Mouse (Mus musculus) kidney, postnatal 36 days (tissue): ENCODE measurements at regions not wholly inside any gene's neighbourhood (a gene's known extent, or its start where the extent isn't known, plus 50 kb on each side); places are given as distances from the start of the nearest gene placed in this dataset.

Experiments
- DNase-seq, 2 experiments: peaks; one replicate each; pipeline ENCODE4 v3.0.0; 2021 to 2022; ENCODE audit warnings: mixed read lengths in 2 of 2

DNA sequence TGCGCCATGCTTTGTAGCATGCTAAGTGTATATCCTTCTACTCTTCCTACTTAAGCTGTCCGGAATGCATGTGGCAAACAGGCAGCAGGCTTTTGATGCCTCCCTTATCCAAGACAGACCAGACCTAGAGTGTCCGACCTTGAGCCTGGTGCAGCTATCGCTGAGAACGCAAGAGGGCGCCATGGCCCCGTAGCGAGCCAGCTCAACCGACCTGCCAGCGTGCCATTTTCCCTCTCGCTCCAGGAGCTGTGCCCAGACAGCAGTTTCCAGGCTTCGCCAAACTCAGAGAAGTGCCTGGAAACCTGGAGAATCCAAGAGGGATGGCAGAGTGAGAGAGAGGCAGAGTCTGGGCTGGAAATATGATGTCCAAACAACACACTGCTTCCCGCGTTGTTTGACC lies 155.8 kb upstream of the Gm12830 start:
- DNase-seq, result peak; percentile 83 to 90

DNA sequence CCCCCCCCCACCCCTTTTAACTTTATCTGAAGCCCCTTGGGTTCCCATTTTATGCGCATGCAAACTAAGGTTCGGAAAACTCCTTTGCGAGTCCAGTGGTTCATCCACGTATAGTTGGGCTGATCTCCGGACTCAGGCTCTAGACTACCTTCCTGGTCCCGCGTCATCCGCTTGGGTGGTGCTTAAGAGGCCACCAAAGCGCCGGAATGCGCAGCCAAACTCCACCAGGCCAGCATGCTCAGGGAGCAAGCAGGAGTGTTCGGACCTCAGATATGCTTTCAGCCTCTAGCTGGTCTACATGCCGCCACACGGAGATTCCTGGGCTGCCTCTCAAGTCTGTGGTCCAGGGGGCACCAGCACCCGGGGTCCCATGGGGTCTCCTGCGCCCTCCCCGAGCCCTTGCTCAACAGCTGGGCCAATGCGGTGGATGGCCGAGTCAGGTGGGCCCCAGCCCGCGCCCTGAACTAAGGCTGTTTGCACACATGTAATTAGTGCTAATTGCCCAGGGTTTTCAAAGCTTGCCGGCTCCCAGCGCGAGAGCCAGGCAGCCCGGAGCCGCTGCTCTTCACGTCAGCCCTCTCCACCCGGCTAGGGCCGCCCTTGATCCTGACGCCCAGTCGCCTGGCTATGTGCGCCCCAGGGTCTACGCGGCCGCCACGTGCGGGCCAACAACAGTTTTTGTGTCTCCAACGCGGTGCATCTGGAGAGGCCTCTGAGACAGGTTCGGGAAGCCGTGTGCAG lies 155.1 kb upstream of the Gm12830 start:
- DNase-seq, result peak in 1 of 2 experiments; percentile 21

DNA sequence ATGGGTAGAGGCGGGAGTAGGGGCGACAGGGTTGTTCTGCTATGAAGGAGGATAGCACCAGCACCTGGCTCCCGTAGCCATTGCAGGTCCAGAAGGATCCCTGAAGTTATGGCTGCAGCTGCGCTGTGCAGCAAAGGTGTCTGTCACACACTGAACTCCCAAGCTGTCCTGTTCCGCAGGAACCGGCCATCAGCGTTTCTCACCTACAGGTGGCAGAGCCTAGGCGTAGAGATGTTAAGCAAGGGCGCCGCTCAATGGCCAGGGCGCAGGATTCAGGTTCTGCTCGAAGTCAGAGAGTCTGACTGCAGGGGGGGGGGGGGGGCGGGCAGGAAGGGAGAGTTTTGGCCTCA lies 154.6 kb upstream of the Gm12830 start:
- DNase-seq, result no peak

DNA sequence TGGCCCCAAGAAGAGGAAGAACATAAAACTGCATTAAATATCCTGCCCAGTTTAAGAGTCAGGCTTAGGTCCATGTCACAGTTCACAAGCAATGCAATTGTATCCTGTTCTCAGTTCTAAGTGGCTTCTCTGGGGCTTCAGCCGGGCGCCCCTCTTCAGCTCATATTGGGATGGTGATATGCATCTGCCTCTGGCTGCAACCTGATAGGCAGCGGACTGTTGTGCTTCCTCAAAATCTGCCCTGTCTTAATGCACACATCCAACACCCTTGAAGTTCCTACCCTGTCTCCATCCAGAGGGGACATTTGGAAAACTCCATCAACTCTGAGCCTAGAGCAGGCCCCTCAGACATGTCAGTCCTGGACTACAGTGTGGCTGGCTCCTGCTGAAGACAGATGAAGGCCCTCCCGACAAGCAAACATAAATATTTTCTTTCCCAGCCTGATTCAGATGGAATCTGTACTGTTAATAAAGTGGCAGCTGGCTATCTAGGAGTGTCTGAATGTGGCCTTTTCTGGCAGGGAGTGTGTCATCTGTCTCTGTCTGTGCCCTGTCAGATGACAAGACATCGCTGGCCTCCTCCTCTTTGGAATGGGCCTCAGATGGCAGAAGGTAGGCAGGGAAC lies 149.3 kb upstream of the Gm12830 start:
- DNase-seq, result peak in 1 of 2 experiments; percentile 11

DNA sequence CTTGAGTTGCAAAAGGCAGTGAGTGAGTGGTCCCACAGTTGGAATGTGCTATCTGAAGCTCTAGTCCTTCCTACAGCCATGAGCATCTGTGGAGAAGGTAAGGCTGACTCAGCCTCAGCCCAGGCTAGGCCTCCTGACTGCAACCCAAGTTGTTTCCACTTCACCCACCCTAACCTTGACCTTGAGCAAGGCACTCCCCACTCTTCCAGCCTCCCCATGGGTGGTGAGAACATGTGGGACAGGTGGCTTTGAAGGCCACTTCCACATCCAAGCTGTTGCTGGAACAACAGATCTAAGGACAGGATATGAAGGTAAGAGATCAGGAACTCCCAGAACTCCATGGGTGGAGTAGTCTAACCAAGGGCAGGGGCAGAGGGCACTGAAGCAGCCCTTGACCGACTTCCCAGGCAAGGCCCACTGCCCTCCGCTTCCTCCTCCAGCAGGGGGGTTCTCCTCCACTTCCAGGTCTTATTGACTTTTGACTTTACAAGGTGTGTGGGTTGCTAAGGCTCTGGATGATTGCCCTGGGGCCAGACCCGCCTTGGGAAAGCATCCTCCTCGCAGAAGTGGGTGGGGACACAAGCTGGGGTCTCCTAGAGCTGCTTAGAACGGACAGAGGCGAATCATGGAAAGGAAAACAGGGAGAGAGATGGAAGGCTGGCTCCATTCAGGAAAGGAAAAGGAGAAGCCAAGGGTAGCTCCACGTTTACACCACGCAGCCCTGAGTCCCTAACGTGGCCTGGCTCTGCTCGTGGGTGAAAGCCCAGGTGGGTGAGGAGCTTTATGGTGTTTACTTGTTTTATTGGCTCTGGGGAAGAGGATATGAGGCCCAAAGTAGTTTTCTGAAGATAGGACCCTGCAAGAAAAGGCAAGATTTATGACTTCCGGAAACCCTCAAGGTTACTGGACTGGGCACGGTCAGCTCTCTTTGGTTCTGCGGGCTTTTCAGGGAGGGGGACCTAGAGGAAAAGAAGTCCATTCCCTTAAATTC lies 144.3 kb upstream of the Gm12830 start:
- DNase-seq, result no peak

DNA sequence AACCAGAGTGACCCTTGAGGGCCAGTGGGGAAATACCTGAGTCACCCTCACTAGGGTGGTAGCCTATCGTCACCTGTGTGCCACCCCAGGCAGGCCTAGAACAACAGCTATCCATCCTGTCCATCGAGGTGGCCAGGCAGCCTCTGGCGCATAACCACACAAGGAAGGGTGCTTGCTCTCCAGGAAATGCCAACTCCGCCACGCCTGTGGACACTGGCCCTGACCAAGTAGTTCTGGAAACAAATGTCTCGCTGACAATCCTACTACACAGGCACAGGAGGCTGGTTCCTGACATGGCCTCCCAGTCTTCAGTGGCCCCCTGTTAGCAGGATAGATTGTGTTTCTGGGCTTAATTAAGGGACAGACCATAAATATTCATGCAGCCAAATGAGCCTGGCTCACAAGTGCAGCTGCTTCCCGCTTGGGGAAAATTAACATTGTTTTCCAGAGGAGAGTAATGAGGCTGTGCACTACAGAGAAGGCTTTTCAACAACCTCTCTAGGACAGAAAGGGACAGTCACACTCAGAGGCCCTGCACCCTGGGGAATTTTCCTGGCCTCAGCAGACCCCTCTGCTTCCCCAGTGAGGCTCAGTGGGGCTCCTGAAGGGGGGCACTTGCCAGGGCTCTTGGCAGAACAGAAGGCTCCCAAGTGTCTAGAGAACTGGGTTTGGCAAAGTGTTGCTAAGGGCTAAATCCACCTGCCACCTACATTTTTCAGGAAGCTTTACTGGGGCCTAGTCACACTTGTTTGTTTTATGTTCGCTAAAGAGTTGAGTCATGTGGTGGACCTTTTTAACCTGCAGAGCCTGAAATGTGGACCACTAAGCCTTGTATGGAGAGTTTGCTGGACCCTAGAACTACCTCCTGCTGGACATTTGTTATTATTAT lies 143.2 kb upstream of the Gm12830 start:
- no peak for DNase-seq

DNA sequence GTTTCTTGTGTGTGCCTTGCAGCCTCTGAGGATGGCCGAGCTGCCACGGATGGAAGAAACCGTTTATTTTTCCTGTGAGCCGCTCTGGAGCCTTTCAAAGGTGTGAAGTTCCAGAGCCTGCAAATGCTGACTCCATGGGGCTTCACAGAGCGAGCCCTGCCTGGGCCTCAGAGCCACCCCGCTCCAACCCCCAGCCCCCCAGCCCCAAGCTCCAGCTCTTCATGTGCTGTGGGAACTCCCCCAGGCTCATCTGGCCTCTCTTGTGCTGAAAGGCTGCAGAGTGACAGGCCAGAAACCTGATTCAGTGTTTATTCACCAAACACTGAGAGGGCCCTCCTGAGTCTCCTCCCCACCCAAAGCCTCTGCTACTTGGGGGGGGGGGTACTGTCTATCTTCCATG lies 141.2 kb upstream of the Gm12830 start:
- no peak for DNase-seq

DNA sequence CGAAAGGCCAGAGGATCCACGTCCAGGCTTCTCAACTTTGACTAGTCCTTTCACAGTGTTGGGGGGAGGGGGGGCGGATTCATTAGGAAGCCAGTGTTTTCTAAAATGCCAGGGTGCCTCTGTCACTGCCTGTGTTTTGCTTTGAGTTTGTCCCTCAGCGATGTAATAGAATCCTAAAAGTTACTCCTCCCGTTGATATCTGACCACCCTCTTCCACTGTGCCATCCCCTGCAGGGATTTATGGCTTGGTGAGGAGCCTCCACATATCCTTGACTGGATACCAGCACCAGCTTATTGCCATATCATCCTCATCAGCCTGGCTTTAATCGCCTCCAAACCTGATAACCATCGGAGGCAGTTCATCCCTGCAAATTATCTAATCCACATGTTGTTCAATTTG lies 138.6 kb upstream of the Gm12830 start:
- no peak for DNase-seq

DNA sequence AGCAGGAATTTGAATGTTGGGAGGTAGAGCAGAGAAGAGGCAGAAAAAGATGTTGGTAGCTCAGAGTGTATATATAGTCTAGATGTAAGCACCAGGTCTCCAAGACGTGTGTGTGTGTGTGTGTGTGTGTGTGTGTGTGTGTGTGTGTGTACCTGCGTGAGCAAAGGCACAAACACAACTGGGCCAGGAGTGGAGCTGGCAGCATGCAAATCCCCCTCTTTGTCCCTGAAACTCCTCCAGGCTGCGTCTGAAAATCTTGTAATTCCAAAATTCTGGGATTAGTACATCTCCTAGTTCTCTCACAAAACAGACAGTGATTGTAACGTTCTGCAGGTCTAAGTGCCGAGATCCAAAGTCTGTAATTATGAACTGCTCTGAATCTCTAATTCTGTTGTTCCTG lies 137.8 kb upstream of the Gm12830 start:
- no peak for DNase-seq

DNA sequence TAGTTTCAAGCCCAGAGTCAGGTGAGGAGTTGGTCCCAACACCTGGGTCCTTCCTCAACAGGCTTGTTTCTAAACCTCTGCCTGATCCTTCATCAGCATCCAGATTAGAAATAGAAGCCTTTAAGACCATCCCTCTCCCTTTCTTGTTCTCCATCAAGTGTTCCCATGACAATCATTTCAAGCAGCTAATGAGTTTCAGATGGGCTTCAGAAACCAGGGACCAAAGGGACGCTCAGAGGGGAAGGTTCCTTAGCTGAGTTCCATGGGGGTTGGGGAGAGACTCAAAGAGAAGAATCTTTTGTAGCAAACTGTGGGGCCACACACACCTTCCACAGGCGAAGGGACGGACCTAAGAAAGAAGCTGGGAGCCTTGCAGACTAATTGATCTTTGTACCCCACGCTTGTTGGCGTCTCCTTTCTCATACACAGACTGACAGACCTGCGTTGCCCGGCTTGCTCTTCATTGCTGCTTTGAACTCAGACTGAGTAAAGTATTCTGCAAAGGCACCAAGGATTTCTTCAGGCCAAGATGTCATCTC lies 136.6 kb upstream of the Gm12830 start:
- no peak for DNase-seq

DNA sequence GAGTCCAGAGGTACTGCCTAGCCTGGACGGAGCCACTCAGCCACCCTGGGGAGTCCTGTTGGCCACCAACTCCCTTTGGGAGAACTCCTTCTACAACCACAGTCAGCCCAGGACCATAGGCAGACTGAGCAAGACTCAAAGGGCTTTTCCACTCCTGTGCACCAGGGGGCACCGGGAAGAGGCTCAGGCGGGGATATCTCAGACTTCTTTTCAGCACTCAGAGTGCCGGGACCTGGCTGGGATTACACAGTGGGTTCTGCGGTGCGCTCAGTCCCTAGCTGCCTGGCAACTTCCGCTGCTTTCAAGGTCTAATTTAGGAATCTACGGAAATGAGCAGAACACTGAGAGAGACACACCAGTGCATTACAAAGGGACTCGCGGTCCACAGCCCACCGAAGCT lies 136.1 kb upstream of the Gm12830 start:
- peak; percentile 27 to 61 for DNase-seq

DNA sequence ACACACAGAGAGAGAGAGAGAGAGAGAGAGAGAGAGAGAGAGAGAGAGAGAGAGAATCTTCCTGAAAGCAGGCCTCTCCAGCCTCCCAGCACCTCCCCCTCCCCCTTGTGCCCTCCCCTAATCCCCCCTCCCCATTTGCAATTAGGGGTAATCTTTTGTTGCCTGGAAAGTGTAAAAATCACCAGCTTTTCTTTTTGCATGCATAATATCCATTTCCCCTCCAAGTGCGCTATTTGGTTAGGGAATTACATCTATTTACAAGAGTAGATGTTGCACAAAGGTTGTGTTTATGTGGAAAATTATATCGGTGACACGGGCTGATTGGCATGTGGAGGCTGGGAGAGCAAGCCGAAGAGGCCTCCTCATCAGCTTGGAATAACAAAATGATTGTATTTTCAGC lies 135.4 kb upstream of the Gm12830 start:
- no peak for DNase-seq

DNA sequence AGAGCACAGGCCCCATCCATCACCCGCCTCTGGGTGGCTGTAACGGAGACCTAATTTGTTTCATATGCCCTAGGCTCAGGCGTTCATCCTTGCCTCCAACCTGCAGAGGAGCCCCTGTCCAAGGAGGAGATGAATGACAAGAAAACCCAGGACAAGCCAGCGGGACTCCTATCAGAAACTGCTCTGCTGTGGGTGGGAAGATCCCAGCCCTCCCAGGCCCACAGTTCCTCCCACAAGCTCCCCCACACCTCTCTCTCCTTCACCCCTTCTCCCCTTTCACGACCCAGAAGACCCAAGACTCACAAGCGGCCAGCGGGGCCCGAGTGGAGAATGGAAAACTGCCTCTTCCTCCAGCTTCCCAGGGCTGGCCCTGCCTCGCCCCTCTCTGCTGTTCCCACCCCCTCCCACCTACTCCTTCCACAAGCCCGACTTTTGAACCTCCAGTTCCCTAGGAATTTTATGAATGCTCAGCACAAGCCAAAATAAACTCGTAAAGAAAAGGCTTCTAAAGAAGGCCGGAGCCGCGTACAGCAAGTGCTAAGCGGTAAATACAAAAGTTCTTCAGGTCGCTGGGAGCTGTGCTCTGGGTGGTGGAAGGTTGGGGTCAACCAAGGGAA lies 133.1 kb upstream of the Gm12830 start:
- DNase-seq, result peak; percentile 41 to 68

DNA sequence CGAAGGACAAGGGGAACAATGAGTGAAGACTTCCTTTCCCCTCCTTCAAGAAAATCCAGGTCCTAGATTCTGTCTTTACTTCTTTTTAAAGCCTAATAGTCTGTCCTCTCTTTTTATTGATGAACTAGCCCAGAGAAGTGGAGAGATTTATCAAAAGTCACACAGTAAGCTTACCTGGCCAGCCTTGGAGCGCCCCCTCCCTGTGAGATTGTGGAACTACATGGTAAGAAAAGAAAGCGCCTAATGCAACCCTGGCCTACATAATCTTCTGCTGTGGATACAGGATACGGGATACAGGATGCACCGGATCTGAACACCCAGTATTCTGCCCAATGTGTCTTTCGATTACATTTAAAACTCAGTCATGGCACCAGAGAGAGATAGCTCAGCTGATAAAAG lies 132.6 kb upstream of the Gm12830 start:
- peak in 1 of 2 experiments; percentile 35 for DNase-seq

DNA sequence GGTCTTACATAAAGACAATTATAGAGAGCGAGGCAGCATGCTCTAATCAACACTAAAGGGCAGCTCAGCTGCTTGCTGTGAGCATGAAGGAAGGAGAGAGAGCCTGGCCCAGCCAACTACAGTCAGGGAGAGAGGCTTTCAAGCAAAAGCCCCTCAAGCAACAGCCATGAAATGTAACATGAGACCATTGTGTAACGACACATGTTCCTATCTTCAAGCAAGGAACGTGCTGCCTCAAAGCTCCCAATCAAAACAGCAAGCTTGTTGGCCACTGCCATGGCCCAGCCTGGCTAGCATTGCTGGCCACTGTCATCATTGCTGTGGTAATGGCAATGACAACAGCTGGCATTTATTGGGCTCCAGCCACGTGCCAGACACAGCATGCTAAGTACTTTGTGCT lies 115.9 kb upstream of the Gm12830 start:
- no peak for DNase-seq

DNA sequence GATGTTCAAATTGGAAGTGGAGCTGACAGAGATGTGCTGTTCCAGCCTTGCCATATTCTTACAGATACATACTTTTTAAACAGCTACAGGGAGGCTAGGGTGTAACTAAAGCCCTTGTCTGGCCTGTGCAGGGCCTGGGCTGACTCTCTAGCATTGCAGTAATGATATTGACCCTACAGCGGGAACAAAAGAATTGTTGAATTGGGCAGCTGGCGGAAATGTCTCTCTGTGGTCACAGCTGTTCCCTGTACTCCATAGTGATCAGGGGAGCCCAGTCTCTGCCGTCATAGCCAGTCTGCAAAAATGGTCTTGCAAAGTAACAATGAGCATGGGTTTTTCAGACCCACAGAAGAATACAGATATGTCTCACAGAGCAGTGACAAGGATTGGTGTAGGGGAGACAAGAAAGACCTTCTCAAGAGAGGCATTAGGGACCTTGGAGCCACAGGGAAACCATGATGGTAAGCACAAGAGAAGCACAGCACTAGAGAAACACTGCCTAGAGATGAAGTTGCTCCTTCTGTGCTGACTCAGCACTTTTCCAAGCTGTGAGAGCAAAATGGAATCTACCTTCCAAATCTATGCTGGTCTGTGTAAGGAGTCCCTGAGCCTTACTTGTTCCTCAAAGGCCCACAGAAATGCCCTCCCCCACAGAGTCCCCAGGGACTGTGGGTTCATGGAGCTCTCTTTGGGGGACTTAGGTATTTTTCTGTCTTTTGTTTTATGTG lies 111.2 kb upstream of the Gm12830 start:
- no peak for DNase-seq

DNA sequence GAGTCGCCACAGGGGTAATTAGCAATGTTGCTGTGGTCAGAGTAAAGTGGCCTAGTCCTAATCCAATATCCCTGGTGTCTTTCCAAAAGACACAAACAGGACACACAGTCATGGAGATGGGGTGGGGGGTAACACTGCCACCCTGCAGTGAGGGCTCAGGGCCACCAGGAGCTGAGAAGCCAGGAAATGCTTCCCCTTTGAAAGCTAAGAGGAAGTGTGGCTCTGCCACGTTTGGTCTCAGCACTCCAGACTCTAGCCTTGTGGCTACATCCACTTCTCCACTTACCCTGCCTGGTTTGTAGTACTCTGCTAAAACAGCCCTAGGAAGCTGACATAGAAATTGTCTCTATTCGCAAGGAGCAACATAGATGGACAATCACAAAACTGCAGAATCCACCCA lies 110.4 kb upstream of the Gm12830 start:
- DNase-seq, result no peak

DNA sequence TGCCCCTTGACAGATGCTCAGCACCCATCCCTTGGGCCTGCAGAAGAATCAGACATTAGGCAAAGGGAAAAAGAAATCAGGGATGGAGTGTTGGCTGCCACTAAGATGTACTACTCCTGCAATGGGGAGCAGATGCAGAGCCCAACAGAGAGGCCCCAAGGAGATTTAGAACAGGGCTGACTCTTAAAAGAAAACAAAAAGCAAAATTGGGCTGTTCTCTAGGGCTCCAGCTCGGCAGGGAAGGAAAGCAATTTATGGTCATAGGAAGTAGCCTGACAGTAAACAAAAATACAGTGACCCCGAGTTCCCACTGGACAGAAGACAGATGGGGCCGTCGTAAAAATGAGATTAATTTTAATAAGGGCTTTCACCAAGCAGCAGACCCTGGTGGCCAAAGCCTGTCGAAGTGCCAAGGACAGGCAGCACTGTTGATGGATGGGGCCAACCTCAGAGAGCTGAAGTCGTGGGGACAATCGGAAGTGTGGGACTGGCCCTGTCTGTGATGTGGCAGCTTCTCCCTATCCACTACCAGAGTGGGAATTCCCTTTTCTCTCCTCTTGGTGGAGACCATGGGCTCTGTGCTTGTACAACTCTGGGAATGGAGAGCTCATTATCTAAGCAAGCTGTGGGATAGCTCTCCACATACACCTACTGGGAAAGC lies 109.4 kb upstream of the Gm12830 start:
- peak; percentile 54 to 68 for DNase-seq

DNA sequence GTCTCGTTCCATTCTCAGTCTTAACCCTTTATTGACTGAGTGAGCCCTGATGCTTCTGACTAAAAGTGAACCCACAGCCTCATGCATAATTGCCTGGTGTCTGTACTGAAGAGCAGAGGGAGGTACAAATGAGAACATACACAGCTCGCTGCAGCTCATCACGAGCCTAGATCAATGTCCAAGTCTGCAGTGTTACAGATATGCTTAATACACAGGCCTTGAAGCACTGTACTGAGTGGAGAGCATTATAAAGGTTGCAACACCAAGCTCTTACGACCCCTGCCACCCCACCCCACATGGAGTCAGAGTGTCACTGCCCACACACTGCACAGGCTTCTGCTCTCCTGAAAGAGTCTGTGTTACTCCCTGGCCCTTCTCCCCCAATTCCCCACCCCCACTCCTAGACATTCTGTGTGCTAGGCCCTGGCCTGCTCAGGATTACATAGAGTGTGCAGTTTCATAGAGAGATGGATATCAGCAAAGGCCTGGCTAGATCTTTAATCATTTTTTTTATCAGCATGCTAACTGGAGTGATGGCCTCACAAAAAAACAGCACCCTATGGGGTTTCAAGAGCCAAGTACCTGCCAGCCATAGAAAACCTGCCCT lies 108.5 kb upstream of the Gm12830 start:
- DNase-seq, result no peak

DNA sequence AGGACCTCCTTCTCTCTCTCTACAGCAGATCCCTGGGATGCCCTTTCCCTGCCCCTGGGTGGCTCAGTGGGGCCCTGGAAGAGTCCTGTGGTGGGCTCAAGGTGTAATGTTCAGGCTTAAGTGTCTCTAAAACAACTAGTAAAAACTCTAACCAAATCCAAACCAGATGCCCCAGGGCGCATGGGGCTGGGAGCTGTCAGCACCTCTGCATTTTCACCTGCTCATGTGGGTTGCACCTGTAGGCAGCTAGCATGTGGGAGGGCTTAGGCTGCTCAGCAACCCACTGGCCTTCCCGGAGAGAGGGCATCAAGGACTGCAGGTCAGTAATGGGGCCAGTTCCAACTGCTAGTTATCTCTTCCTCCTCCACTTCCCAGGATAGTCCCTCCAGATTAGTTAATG lies 104.8 kb upstream of the Gm12830 start:
- DNase-seq, result no peak
